Mouse (Mus musculus) liver, embryonic 14.5 days (tissue): Measurements from ENCODE around the gene Tpsg1. TPM values are rescaled to one million over a fixed set of nuclear protein-coding genes. Genes with fewer than 3 reads are reported as not detected.

Experiments used
- ATAC-seq: fragments of 200-750 bp; cut with Nextera tagmentation; 2 replicates; pipeline ENCODE4 v1.8.0; 2017; ENCODE audit warnings: moderate number of reproducible peaks, mild to moderate bottlenecking, moderate library complexity; ENCODE audit not compliant: insufficient read depth
- DNase-seq, 3 experiments: peaks; one replicate each; pipeline ENCODE4 v3.0.0-alpha.2; 2012 to 2013; ENCODE audit warnings: low read depth in 3 of 3, low spot score in 3 of 3
- H3K27ac ChIP-seq: fragments of 300-500 bp; sonication (generic); 2 replicates; pipeline ENCODE4 v1.5.1; 2014; ENCODE audit warnings: moderate library complexity, mild to moderate bottlenecking, control low read depth, inconsistent platforms
- H3K27me3 ChIP-seq: fragments of 300-500 bp; sonication (generic); 2 replicates; pipeline ENCODE4 v1.6.1; 2014; ENCODE audit warnings: mild to moderate bottlenecking, low read length, moderate library complexity; ENCODE audit not compliant: control insufficient read depth, insufficient read depth
- H3K36me3 ChIP-seq: fragments of 300-500 bp; sonication (generic); replicated peaks from 2 replicates; pipeline ENCODE4 v1.6.1; 2014; ENCODE audit warnings: low read depth; ENCODE audit not compliant: control insufficient read depth, insufficient read depth
- H3K4me1 ChIP-seq, 2 experiments: fragments of 200-500 bp in 1 of 2; fragments of 300-500 bp in 1 of 2; sonication (generic) in 1 of 2; replicated peaks; 2 replicates each; pipeline ENCODE4 v1.6.1; 2012 to 2014; ENCODE audit warnings: antibody characterized with exemption in 1 of 2, inconsistent platforms in 1 of 2, low read length in 1 of 2; ENCODE audit not compliant: control insufficient read depth in 2 of 2, insufficient read depth in 2 of 2
- H3K4me2 ChIP-seq: fragments of 300-500 bp; sonication (generic); 2 replicates; pipeline ENCODE4 v1.6.1; 2014; ENCODE audit warnings: low read depth, mild to moderate bottlenecking, control low read depth, moderate library complexity
- H3K4me3 ChIP-seq, 2 experiments: fragments of 200-500 bp in 1 of 2; fragments of 300-500 bp in 1 of 2; sonication (generic) in 1 of 2; 2 replicates each; pipeline ENCODE4 v1.5.1; 2012 to 2014; ENCODE audit warnings: low read depth in 2 of 2, low read length in 2 of 2, mild to moderate bottlenecking in 2 of 2, control low read depth in 1 of 2, inconsistent platforms in 1 of 2, moderate library complexity in 1 of 2; ENCODE audit not compliant: insufficient read depth in 1 of 2
- H3K9ac ChIP-seq: fragments of 300-500 bp; sonication (generic); replicated peaks from 2 replicates; pipeline ENCODE4 v1.6.1; 2014; ENCODE audit warnings: mild to moderate bottlenecking, control low read depth, moderate library complexity
- H3K9me3 ChIP-seq: fragments of 300-500 bp; sonication (generic); 2 replicates; pipeline ENCODE4 v1.6.1; 2016; ENCODE audit warnings: low read length, mixed read lengths; ENCODE audit not compliant: control insufficient read depth
- CTCF ChIP-seq: IDR thresholded peaks from 2 replicates; pipeline ENCODE4 v1.5.1; 2016; ENCODE audit warnings: antibody characterized with exemption, low read depth, control low read depth
- EP300 ChIP-seq: IDR thresholded peaks from 2 replicates; pipeline ENCODE4 v1.6.1; 2016; ENCODE audit warnings: antibody characterized with exemption, low read depth
- WGBS: fragments of 180-500 bp; shearing (Covaris S2); extraction: QIAGEN DNeasy Blood & Tissue Kit; methylation state at CpG from one replicate; pipeline ENCODE4 v1.1.7; 2014; ENCODE audit not compliant: insufficient replicate concordance; 5-methylcytosine and 5-hydroxymethylcytosine counted together
- polyA plus RNA-seq, 2 experiments: library from polyadenylated mRNA; depleted of rRNA in 1 of 2; stranded (reverse) in 1 of 2; unstranded in 1 of 2; fragments of >200 nt; fragmentation: Nextera tagmentation in 1 of 2; extraction: Ambion mirVana in 1 of 2; gene quantifications; 2 replicates each; pipeline versions ENCODE4 v1.2.1 to v1.2.3; 2012 to 2014

The Tpsg1 gene
- polyA plus RNA-seq, 2 experiments = 0.51 to 0.53 TPM

DNA sequence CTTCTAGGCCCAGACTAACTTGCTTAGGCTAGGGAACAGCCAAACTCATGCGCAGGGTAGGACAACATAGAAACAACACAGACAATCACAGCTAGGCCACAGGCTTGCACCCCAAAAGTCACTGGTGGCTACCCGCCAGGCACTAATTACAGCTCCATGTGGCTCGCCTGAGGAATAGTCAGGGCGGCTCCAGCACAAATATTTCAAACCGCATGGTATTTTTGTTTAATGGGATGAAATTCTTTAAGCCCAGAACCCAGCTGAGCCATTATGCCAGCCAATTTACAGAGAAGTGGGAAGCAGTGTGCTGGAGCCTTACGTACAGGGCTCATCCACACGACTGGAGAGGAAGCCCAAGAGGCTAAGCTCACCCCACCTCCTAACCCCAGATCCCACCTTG lies 40.5 kb downstream of the Tpsg1 start:
- H3K9ac ChIP-seq = no peak overlapping the region
- H3K4me1 ChIP-seq = no peaks in the 10 kb centered on the region
- H3K27ac ChIP-seq = no peak overlapping the region
- 62% methylated on average over 7 of the region's 7 CpGs for WGBS
- TF ChIP-seq CTCF (no peak), EP300 (no peak)
- DNase-seq = no peak
- H3K36me3 ChIP-seq = no peaks in the 10 kb centered on the region
- no peak for ATAC-seq
- no peak overlapping the region for H3K4me3 ChIP-seq
- no peaks in the 10 kb centered on the region for H3K27me3 ChIP-seq
- H3K9me3 ChIP-seq = no peaks in the 10 kb centered on the region
- H3K4me2 ChIP-seq = no peak overlapping the region

GRCm38 (mm10) chr17:25410180-25410579 lies 41.1 kb downstream of the Tpsg1 start:
- DNase-seq (no peak), ATAC-seq (no peak)
- no peak overlapping the region for H3K4me2 ChIP-seq
- no peak overlapping the region for H3K9ac ChIP-seq
- WGBS = 44% methylated on average over 6 of the region's 6 CpGs
- H3K9me3 ChIP-seq = no peaks in the 10 kb centered on the region
- no peak for TF ChIP-seq EP300
- TF ChIP-seq CTCF = no peak
- no peak overlapping the region for H3K27ac ChIP-seq
- H3K27me3 ChIP-seq = no peaks in the 10 kb centered on the region
- H3K4me3 ChIP-seq = no peak overlapping the region
- H3K4me1 ChIP-seq = no peaks in the 10 kb centered on the region
- H3K36me3 ChIP-seq = no peaks in the 10 kb centered on the region

- Histone ChIP-seq H3K9me3 (no peaks in the 10 kb centered on the region), H3K27me3 (no peaks in the 10 kb centered on the region), H3K9ac (no peak overlapping the region), H3K4me2 (no peak overlapping the region), H3K4me3 (no peak overlapping the region), H3K27ac (no peak overlapping the region), H3K4me1 (no peaks in the 10 kb centered on the region), H3K36me3 (no peaks in the 10 kb centered on the region)
- TF ChIP-seq CTCF = no peak
- no peak for TF ChIP-seq EP300
- ATAC-seq (no peak), DNase-seq (no peak)
- WGBS = 26% methylated on average over 7 of the region's 7 CpGs
Measured at GRCm38 (mm10) chr17:25410786-25411185, 41.7 kb downstream of the Tpsg1 start.

DNA sequence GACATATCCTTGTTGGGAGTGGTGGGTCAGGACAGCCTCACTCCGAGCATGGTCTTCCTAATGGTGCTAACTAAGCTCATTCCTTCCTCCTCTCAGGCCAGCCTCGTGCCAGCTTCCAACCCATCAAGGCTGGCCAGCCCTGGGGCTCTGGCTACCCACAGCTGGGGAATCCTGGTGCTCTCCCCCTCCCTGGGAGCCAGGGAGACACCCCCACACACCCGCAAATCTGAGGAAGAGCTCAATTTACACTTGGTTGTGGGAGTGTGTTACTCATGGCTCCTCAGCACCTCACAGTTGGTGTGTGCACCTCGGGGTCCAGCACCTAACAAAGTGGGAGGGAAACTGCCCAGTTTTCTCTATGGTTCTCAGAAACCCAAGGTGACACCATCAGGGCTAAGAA lies 42.2 kb downstream of the Tpsg1 start:
- Histone ChIP-seq H3K27ac (no peak overlapping the region), H3K4me1 (no peaks in the 10 kb centered on the region), H3K9me3 (no peaks in the 10 kb centered on the region), H3K9ac (no peak overlapping the region), H3K27me3 (no peaks in the 10 kb centered on the region), H3K4me2 (no peak overlapping the region), H3K36me3 (no peaks in the 10 kb centered on the region), H3K4me3 (no peak overlapping the region)
- 22% methylated on average over 4 of the region's 4 CpGs for WGBS
- DNase-seq (no peak), ATAC-seq (no peak)
- TF ChIP-seq EP300 (no peak), CTCF (no peak)

DNA sequence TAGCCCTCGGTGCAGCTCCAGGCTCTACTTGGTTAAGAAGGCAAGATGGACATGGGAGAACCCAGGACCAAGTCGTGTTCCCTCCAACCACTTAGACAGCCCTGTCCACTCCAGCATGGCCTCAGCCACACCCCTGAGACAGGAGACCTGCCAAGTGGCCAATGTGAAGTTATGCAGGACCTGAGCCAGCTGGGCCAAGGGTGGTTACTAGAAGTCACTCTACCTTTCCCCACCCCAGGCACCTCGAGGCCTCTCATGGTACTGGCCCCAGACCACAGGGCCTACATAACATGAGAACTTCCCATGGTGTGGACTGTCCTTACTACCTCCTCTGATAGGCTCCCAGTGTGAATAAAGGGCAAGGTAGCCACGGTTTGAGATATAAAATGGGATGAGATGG lies 45.1 kb downstream of the Tpsg1 start:
- Histone ChIP-seq H3K9ac (no peak overlapping the region), H3K4me2 (no peak overlapping the region), H3K4me3 (no peak overlapping the region), H3K9me3 (no peaks in the 10 kb centered on the region), H3K27me3 (no peaks in the 10 kb centered on the region), H3K4me1 (no peaks in the 10 kb centered on the region), H3K36me3 (no peaks in the 10 kb centered on the region), H3K27ac (no peak overlapping the region)
- TF ChIP-seq EP300 (no peak), CTCF (no peak)
- ATAC-seq (no peak), DNase-seq (no peak)
- WGBS = 35% methylated on average over 4 of the region's 4 CpGs

DNA sequence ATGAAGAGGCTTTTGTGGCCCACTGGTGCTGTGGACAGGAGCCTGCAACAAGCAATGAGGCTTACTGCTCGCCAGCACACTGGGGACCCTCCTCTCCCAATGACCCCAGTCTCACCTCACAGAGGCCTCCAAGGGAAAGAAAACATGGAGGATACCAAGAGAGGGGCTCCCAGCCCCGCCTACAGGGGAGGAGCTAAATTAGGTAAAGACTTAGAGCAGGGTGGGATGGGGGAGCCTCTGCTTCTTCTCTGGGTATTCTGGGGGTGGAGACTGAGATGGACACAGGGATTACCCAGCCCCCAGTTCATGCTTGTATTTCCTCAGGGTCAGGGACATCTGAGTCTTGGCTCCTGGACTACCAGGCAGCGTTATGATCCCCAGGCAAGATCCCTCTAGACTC lies 45.8 kb downstream of the Tpsg1 start:
- no peaks in the 10 kb centered on the region for H3K27me3 ChIP-seq
- no peaks in the 10 kb centered on the region for H3K9me3 ChIP-seq
- no peak overlapping the region for H3K4me3 ChIP-seq
- 28% methylated on average over 3 of the region's 3 CpGs for WGBS
- no peak for DNase-seq
- no peak overlapping the region for H3K4me2 ChIP-seq
- H3K4me1 ChIP-seq = no peaks in the 10 kb centered on the region
- no peak overlapping the region for H3K27ac ChIP-seq
- no peak overlapping the region for H3K9ac ChIP-seq
- TF ChIP-seq CTCF = no peak
- TF ChIP-seq EP300 = no peak
- H3K36me3 ChIP-seq = no peaks in the 10 kb centered on the region
- no peak for ATAC-seq
